In genomic region chr15:51324211-51324610, GRCm38 (mm10) we compare ENCODE assay signal across 27 mouse cellular contexts.
"Had no signal": no experiment of that assay in that cellular context is flagged by ENCODE, and none has a peak within 500 bp of the region (broad histone marks: within the 10 kb centered on the region; RNA-seq: fewer than 3 reads in every experiment).

No protein-coding gene starts in this region.

- H3K36me3 ChIP-seq: heart, embryonic 10.5 days; heart, embryonic 12.5 days; hindbrain, embryonic 10.5 days; hindbrain, embryonic 12.5 days; intestine, embryonic 15.5 days; limb, embryonic 12.5 days; liver, embryonic 13.5 days; liver, embryonic 15.5 days had no signal

- H3K27me3 ChIP-seq: hindbrain, embryonic 12.5 days; intestine, embryonic 15.5 days; liver, embryonic 13.5 days; liver, embryonic 15.5 days had no signal

- H3K9ac ChIP-seq: heart, embryonic 12.5 days; hindbrain, embryonic 12.5 days; hindbrain, embryonic 14.5 days; intestine, embryonic 15.5 days; limb, embryonic 12.5 days; liver, embryonic 13.5 days; liver, embryonic 15.5 days; liver, postnatal 0 days had no signal

- H3K9me3 ChIP-seq: heart, embryonic 10.5 days; heart, embryonic 12.5 days; hindbrain, embryonic 10.5 days; hindbrain, embryonic 12.5 days; intestine, embryonic 15.5 days; limb, embryonic 12.5 days; liver, embryonic 13.5 days; liver, embryonic 15.5 days had no signal

- H3K4me2 ChIP-seq: heart, embryonic 12.5 days; hindbrain, embryonic 12.5 days; hindbrain, embryonic 14.5 days; intestine, embryonic 15.5 days; limb, embryonic 12.5 days; liver, embryonic 11.5 days; liver, embryonic 13.5 days; liver, embryonic 15.5 days had no signal

- DNase-seq: gastrocnemius, postnatal 14 days; gastrocnemius, postnatal 36 days; heart, adult 18-20 months; heart, postnatal 10 days; heart, postnatal 4 days; kidney, adult 18-20 months; kidney, adult 8-10 months; kidney, postnatal 10 days; kidney, postnatal 25 days; kidney, postnatal 4 days; liver; liver, embryonic 13.5 days; liver, postnatal 0 days had no signal

- H3K4me1 ChIP-seq: heart, embryonic 10.5 days; heart, embryonic 12.5 days; hindbrain, embryonic 10.5 days; hindbrain, embryonic 12.5 days; intestine, embryonic 15.5 days; liver, embryonic 13.5 days; liver, embryonic 15.5 days had no signal

- ATAC-seq: hindbrain, embryonic 16.5 days; inflammation-experienced regulatory T-cells, adult 6 months; intestine, embryonic 15.5 days; intestine, postnatal 0 days; liver, postnatal 0 days had no signal

- H3K27ac ChIP-seq: heart, embryonic 10.5 days; hindbrain, embryonic 10.5 days; hindbrain, embryonic 12.5 days; hindbrain, embryonic 14.5 days; intestine, embryonic 15.5 days; layer of hippocampus, adult 2 months; left cerebral cortex, adult 2 months; limb, embryonic 12.5 days; liver, embryonic 13.5 days; liver, embryonic 15.5 days had no signal

- H3K4me3 ChIP-seq: heart, embryonic 10.5 days; heart, embryonic 12.5 days; hindbrain, embryonic 10.5 days; hindbrain, embryonic 12.5 days; intestine, embryonic 15.5 days; layer of hippocampus, adult 2 months; left cerebral cortex, adult 2 months; limb, embryonic 12.5 days; liver, embryonic 13.5 days; liver, embryonic 15.5 days had no signal
